Comparison of ENCODE assay signal across 13 mouse cellular contexts in the genomic region with DNA sequence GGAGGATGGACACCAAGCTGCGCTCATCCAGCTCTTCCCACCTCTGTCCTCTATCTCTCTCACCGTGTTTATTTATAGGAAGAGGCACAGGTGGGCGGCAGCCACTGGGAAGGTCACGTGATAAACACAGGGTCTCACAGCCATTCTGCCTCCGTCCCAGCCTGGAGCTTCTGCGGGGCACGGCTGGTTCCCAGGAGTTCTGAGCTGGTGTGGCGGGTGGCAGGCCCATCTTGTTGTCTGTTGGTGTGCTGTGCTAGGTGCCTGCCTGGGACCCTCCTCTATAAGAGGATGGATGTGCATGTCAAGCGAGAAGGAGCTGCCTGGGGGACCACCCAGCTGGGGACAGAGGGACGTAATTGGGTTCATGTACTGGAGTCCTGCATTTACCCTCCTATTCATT. TPM values are rescaled to one million over a fixed set of nuclear protein-coding genes. Genes with fewer than 3 reads are reported as not detected.
"Had no signal": no experiment of that assay in that cellular context is flagged by ENCODE, and none has a peak within 500 bp of the region (broad histone marks: within the 10 kb centered on the region; RNA-seq: fewer than 3 reads in every experiment).

No protein-coding gene starts in this region.

- H3K9ac ChIP-seq: liver, embryonic 15.5 days; midbrain, embryonic 13.5 days; neural tube, embryonic 12.5 days had no signal

- DNase-seq: kidney, postnatal 10 days; kidney, postnatal 4 days; lung, adult 2 months; lung, postnatal 36 days had no signal

- ATAC-seq: lung, postnatal 0 days; midbrain, embryonic 13.5 days had no signal

- H3K27ac ChIP-seq: liver, embryonic 15.5 days; midbrain, embryonic 13.5 days; neural tube, embryonic 12.5 days; stomach, postnatal 0 days had no signal

- H3K9me3 ChIP-seq: liver, embryonic 15.5 days; midbrain, embryonic 13.5 days; neural tube, embryonic 12.5 days had no signal

- H3K4me2 ChIP-seq: liver, embryonic 11.5 days; liver, embryonic 15.5 days; midbrain, embryonic 13.5 days; neural tube, embryonic 12.5 days had no signal

- H3K36me3 ChIP-seq: liver, embryonic 15.5 days; midbrain, embryonic 13.5 days; neural tube, embryonic 12.5 days had no signal

- H3K4me3 ChIP-seq: liver, embryonic 15.5 days; midbrain, embryonic 13.5 days; neural tube, embryonic 12.5 days had no signal

RNA-seq across cellular contexts. Expression of gene Dnm1, which starts 5.2 kb away (rescaled TPM):
- total RNA-seq: megakaryocyte progenitor cell, adult 5-6 weeks; monocyte, adult 5-6 weeks; neutrophil, adult 5-6 weeks had no signal
